Mouse (Mus musculus) natural killer cell, adult 2 months (primary cell): ENCODE results near the gene Rbm38.

ENCODE experiments used
- DNase-seq, 2 experiments: peaks; one replicate each; pipeline ENCODE4 v3.0.0; 2022; ENCODE audit warnings: low spot score in 2 of 2

The Rbm38 gene

DNA sequence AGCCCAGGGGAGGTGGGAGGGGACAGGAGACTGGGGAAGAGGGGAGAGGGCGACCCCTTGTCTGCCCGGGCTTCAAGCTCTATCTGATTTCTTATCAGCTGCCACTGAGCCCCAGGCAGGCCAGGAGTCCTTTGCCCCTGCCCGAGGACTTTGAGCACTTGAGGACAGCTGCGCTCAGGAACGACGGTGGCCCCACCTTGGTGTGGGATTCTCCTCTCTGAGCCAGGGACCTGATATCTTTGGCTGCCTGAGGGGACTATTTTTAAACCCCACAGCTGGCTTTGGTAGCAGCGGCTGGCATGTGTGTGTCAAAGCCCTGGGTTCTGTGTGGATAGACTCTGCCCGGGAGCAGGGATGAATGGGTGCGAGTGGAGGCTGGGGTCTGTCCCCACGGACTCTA lies 37.3 kb downstream of the Rbm38 start:
- DNase-seq, result no peak

DNA sequence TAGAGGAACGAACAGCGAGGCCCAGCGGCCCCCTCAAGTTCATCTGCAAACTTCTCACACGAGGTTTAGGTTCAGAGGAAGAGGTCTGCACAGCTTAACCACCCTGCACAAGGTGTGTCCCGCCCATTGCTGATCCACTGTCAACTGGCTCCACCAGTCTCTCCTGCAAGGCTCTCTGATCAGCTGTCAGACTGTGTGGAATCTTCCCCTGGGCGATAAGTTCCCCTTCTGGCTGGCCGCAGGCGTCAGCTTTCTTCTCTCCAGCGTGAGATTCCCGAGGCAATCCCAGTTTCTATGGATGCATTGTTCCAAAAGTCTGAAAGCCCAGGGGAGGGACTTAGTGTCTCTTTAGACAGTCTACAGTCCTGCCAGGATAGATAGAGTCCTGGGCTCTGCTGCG lies 38.0 kb downstream of the Rbm38 start:
- no peak for DNase-seq

DNA sequence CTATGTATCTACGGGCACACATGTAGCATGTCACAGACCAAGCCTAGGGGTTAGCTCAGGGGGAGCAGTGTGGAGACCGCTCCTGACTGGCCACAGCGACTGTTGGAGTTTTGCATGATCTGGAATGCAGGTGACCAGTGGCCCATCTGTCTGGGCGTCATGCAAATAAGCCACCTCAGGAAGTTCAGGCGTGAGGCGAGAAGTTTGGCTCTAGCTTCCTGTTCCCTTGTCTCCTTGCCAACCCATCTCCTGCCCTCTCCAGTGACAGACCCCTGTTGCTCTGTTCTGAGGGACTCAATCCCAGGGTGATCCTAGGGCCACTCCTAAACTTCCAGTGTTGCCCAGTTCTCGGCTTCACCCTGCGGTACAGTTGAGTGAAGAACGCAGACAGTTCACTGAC lies 40.2 kb downstream of the Rbm38 start:
- DNase-seq, result peak in 1 of 2 experiments; percentile 26

DNA sequence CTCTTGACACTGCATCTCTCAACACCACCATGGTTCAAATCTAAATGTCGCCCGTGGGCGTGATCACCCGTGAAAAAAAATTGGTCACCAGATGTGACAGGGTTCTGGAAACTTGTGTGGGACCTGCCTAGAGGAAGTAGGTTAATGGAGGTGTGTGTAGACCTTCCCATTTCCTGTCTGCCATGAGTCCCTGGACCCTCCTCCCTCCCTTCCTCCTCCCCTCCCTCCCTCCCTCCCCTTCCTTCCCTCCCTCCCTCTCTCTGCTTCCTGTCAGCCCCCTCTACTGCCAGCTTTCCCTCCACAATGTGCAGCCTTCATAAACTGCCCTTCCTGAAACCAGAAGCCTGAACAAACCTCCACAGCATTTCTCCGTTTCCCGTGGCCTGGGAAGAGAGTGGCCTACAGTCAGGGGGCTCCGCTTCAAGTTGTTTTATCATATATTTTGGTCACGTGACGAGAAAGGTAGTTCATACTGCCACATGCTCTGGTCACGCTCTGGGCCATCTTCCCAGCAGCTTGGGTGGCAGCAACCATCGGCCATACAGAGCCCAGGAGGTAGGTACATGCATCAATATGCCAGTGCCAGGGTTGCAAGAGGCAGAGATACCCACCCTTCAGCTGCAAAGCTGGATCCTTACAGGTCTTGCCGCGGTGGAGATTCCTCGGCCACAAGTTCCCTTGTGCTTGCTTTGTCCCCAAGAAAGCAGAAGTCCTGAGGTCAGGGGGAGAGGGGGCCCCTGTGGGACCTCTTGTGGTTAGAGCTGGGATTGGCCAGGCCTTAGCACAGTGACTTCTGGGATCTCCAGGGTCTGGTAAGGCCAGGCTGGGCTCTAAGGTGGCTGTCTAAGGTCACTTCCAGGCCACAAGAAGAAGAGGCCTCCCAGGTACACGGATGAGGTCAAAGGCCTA lies 41.4 kb downstream of the Rbm38 start:
- peak in 1 of 2 experiments; percentile 60 for DNase-seq

DNA sequence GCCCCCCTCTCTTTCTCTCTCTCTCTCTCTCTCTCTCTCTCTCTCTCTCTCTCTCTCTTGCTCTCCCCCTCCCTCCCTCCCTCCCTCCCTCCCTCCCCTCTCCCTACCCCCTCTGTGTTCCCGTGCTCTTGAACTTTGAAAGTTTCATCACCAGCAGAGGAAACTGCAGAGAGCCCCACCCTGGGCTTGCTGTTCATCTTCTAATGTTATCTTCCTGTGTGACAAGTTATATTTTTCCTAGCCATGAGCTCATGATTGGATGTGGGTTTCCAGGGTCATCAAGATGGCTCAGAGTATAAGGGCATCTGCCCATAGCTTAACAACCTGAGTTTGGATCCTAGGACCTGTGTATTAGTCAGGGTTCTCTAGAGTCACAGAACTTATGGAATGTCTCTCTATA lies 42.9 kb downstream of the Rbm38 start:
- no peak for DNase-seq

DNA sequence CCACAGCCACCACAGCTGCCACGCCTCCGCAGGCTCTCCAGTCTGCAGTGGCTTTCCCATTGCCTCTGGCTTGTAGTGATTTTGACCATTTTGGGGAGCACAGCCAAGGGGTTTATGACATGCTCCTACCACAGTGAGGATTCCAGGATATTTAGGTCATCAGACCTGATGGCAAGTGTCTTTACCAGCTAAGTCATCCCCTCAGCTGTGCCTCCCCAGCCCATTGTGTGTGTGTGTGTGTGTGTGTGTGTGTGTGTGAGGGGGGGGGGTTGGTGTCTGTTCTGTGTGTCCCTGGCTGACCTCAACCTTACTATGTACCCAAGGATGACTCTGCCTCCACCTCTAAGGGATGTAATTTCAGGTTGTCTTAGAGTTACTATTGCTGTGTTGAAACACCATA lies 44.6 kb downstream of the Rbm38 start:
- no peak for DNase-seq

DNA sequence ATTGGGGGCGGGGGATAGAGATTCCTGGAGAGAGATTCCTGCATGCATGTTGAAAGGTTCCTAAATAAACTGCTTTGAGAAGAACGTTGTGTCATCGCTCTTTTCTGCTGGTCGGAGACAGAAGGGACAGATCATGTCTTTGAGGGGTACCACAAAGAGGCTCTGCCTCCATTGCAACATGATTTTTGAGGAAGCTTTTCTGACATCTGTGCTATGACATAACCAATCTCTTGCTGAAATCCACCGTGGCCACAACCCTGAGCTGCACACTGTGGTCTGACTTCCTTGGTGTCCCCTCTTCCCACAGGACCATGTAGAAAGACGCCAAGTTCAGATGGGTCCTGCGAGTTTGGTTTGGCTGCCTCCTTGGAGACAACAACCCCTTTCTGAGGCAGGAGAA lies 52.6 kb downstream of the Rbm38 start:
- DNase-seq, result no peak

DNA sequence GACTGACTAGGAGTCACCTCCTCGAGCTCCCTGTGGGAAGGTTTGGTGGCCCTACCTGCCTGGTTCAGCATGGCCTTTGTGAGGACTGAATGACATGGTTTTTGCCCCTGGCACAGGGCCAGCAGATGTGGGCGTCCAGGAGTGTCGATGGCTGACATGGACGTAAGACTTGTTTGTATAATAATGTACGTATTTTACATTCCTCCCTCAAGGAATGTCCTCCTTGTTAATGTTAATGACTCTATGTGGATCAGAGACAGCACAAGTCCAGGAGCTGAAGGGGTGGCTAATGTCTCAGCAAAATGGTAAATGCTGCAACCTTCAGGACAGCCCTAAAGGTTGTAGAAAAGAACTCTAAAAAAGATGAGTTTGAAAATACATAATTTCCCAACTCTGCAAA lies 53.4 kb downstream of the Rbm38 start:
- no peak for DNase-seq

DNA sequence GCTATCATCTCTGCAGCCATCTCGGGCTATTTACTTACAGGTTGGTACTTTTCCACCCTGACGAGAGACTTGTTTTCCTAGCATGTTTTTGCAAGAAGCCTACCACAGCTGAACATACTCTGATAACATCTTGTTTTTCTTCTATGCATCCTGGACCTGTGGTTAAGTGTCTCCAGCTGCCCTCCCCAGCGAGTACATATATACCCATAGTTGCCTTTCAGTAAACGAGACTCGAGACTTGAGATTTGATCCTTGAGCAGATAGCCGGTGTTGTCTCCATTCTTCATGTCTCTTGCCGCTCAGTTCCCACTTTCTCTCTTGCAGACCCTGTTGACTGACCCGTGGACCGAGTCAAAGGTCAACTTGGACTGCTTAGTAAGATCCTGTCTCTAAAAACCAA lies 56.6 kb downstream of the Rbm38 start:
- no peak for DNase-seq

DNA sequence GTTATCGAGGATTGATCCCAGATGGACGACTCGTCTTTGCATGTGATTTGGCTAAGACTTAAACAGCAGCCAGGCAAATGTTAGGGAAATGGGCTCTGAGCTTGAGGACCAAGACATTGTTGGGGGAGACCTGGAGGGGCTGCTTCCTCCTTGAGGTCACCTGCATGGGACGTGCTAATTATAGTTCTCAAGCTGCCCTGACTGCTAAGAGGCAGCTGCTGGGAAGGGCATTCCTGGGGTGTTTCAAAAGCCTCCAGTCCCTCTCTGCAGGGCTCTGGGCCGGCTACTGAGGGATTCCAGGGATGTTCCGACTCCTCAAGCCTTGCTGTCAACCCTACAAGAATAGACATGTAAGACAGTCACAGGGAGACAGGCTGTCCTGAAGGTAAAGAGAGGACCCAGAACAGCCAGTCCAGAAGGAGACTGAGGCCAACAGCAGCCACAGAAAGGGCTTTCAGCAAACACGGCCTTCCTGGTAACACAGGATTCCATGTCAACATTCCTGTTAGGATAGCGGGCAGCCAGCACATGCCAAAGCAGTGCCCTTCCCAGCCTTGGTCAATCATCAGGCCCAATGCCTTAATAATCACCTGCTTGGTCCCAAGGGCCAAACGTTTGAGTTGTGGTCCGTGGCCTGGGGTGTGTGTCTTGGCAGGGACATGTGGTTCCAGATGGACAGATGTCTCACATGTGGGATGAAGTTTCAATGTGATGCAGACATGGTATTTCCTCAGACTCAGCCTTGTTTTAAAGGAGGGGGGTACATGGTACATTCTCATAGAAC lies 59.7 kb downstream of the Rbm38 start:
- DNase-seq, result no peak

DNA sequence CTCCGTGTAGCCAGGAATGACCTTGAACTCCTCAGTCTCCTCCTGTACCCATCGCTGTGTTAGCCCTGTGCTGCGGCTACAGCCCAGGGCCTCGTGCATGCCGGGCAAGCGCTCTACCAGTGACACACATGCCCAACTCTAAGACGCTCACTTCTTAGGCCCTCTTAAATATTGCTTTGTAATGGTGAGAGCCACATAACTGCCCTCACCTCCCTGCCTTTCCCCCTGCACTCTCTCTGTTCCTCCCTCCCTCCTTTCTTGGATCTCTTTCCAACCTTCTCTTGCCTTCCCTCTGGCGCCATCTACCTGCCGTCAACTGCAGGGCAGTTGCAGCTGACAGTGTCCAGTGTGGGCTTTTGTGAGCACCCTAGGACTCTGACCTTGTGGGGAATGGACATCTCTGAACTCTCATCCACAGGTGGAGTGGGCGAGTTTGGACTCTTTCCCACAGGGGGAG lies 60.5 kb downstream of the Rbm38 start:
- peak; percentile 66 to 74 for DNase-seq

DNA sequence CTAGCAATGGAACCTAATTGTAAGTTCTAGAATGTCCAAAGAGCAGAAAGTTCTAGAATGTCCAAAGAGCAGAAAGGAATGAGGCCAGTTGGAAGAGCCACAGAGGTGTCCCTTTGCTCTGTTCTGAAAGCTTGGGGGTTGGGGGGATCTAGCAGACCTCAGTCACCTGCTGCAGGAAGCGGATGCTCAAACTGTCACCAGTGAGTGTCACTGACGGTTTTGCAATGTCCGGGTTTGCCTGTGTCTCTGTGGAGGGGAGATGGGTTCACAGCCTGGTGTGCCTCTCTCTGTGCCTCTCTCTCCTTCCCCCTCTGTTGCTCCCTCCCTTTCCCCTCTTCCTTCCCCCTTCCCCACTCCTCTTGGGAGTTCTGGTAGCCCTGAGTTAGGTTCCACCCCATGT lies 62.4 kb downstream of the Rbm38 start:
- DNase-seq, result peak in 1 of 2 experiments; percentile 32

DNA sequence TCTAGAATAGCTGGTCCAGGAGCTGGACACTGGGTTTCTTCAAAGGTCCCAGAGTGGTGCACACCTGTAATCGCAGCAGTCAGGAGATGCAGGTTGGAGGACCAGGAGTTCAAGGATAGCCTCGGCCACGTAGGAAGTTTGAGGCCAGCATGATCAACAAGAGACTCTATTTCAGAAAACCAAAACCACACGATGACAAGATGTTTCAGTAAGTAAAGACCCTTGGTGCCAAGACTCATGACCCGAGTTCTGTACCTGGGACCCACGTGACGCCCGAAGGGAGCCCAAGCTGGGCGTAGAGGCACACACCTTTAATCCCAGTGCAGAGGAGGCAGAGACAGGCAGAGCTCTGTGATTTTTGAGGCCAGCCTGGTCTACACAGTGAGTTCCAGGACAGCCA lies 62.8 kb downstream of the Rbm38 start:
- DNase-seq, result no peak

DNA sequence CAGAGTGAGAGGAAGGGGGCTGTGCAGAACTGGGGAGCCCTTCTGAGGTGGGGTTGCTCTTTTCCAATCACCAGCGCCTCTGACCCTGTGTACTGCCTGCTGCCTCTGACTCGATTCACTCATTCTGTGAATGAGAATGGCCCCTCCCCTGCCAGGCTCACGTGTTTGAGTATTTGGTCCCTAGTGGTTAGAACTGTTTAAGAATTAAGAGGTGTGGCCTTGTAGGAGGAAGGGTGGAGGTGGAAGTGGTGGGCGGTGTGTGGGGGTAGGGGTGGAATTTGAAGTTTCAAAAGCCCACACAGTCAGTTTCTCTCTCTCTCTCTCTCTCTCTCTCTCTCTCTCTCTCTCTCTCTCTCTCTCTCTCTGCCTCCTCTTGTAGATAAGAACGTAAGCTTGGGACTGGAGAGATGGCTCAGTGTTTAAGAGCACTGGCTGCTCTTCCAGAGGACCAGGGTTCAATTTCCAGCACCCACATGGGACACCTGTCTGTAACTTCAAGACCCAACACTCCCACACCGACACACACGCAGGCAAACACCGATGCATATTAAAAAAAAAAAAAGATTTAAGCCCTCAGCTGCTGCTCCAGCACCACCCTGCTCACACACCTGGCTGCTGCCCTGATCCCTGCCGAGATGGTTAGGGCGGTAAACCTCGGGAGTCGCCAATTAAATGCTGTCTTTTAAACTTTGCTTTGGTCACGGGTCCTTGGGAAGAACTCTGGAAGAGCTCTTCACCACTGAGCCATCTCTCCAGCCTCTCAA lies 63.6 kb downstream of the Rbm38 start:
- DNase-seq, result peak; percentile 78 to 89
